In the genomic region with DNA sequence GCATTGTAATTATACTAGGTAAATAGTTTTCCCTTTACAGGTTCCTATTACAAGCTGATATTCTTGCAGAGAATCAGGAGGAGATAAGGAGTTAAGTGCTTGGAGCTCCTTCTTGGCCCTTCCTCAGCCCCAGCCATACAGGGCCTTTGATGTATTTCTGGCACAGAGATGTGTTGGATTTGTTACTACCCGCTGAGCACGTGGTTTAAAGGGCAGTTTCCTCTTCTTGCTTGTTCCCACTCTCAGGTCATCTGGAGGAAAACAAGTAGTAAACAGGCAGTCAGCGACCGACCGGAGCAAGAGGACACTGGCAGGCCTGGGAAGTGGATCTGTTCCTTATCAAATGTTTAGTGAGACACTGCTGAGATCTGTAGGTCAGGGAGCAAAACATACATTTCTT, we compare ENCODE assay signal across 8 mouse cellular contexts. TPM values are rescaled to one million over a fixed set of nuclear protein-coding genes. Genes with fewer than 3 reads are reported as not detected.
DNase-seq lines count a peak whose midpoint lies in the region; ATAC-seq lines count a peak whose summit lies in the region.
"Had no signal": no experiment of that assay in that cellular context is flagged by ENCODE, and none has a peak within 500 bp of the region (broad histone marks: within the 10 kb centered on the region; RNA-seq: fewer than 3 reads in every experiment).

No protein-coding gene starts in this region.

- H3K4me1 ChIP-seq in embryonic facial prominence, embryonic 15.5 days = peaks cover 18% of the 10 kb centered on the region

- peak; percentile 26 for DNase-seq in layer of hippocampus, adult 9-11 months
- no peak for DNase-seq in layer of hippocampus, postnatal 10 days (ENCODE audit: low spot score in 2 of 2)
- DNase-seq in heart, postnatal 4 days = peak; percentile 9
- no peak for DNase-seq in ovary, postnatal 10 days (ENCODE audit: low spot score)

- H3K9me3 ChIP-seq in embryonic facial prominence, embryonic 15.5 days (replicated peaks) = no peaks in the 10 kb centered on the region
- H3K9me3 ChIP-seq: limb, embryonic 15.5 days had no signal

- 30% methylated on average over 5 of the region's 5 CpGs for WGBS in embryonic facial prominence, embryonic 15.5 days

- H3K36me3 ChIP-seq in embryonic facial prominence, embryonic 15.5 days = no peaks in the 10 kb centered on the region
- H3K36me3 ChIP-seq: limb, embryonic 15.5 days had no signal

- no peaks in the 10 kb centered on the region for H3K27me3 ChIP-seq in embryonic facial prominence, embryonic 15.5 days
- H3K27me3 ChIP-seq: limb, embryonic 15.5 days had no signal

- peak overlapping the region; percentile 34; the same call in 1 of the 2 replicates for H3K27ac ChIP-seq in embryonic facial prominence, embryonic 15.5 days (replicated peaks)
- H3K27ac ChIP-seq: limb, embryonic 15.5 days had no signal

- no peak overlapping the region for H3K4me2 ChIP-seq in embryonic facial prominence, embryonic 15.5 days (replicated peaks)
- H3K4me2 ChIP-seq: limb, embryonic 15.5 days had no signal

- no peak overlapping the region for H3K4me3 ChIP-seq in embryonic facial prominence, embryonic 15.5 days (replicated peaks)
- H3K4me3 ChIP-seq: limb, embryonic 15.5 days had no signal

- no peak for ATAC-seq in embryonic facial prominence, embryonic 15.5 days (ENCODE audit: insufficient number of reproducible peaks, low FRiP score, low TSS enrichment, low read depth)
- peak; percentile 23; the same call in 1 of the 2 replicates for ATAC-seq in megakaryocyte progenitor cell, adult 5-6 weeks (replicated peaks; ENCODE audit: poor library complexity)
- ATAC-seq in megakaryocyte-erythroid progenitor cell, adult 5-6 weeks (replicated peaks; ENCODE audit: low FRiP score, low TSS enrichment, poor library complexity, severe bottlenecking) = no peak

- H3K9ac ChIP-seq in embryonic facial prominence, embryonic 15.5 days = no peak overlapping the region
- H3K9ac ChIP-seq: limb, embryonic 15.5 days had no signal

RNA-seq across cellular contexts. Expression of gene AL731706.1, which starts 56.7 kb away (rescaled TPM):
- total RNA-seq in layer of hippocampus, postnatal 10 days (2021) = 10 to 100 TPM; 14.7 to 20.4 TPM
- polyA plus RNA-seq in embryonic facial prominence, embryonic 15.5 days (2015; fragmentation: Nextera tagmentation; extraction: Ambion mirVana) = 27.8 and 32.4 TPM in 2 replicates
- total RNA-seq in heart, postnatal 4 days (2021) = 10 to 100 TPM; 22.6 to 25.7 TPM
- total RNA-seq in megakaryocyte progenitor cell, adult 5-6 weeks (2015) = 5.8 and 20.7 TPM in 2 replicates
- 9.9 and 21.6 TPM in 2 replicates for total RNA-seq in megakaryocyte progenitor cell, adult 5-6 weeks (2017)
- total RNA-seq in megakaryocyte-erythroid progenitor cell, adult 5-6 weeks (2014; fragmentation: Nextera tagmentation) = 3.5 TPM in 1 of 2 replicates, not detected in the other
- 8.2 and 10.9 TPM in 2 replicates for total RNA-seq in megakaryocyte-erythroid progenitor cell, adult 5-6 weeks (2017)

RNA-seq across cellular contexts. Expression of gene Mkks, which starts 56.7 kb away (rescaled TPM):
- total RNA-seq in layer of hippocampus, postnatal 10 days (2021) = 10 to 100 TPM; 16.7 to 18.9 TPM
- 12.3 and 14.2 TPM in 2 replicates for polyA plus RNA-seq in embryonic facial prominence, embryonic 15.5 days (2015; fragmentation: Nextera tagmentation; extraction: Ambion mirVana)
- 10 to 100 TPM; 30.4 to 30.9 TPM for total RNA-seq in heart, postnatal 4 days (2021)
- total RNA-seq in megakaryocyte progenitor cell, adult 5-6 weeks (2015) = 19.4 and 28.2 TPM in 2 replicates
- total RNA-seq in megakaryocyte progenitor cell, adult 5-6 weeks (2017) = 6.6 and 8.7 TPM in 2 replicates
- total RNA-seq in megakaryocyte-erythroid progenitor cell, adult 5-6 weeks (2014; fragmentation: Nextera tagmentation) = 11.2 and 21.7 TPM in 2 replicates
- 12.5 and 16.4 TPM in 2 replicates for total RNA-seq in megakaryocyte-erythroid progenitor cell, adult 5-6 weeks (2017)

RNA-seq across cellular contexts. Expression of gene Slx4ip, which starts 56.9 kb away (rescaled TPM):
- total RNA-seq in layer of hippocampus, postnatal 10 days (2021) = 1 to 10 TPM; 6.1 to 7.9 TPM
- 6.4 and 7.2 TPM in 2 replicates for polyA plus RNA-seq in embryonic facial prominence, embryonic 15.5 days (2015; fragmentation: Nextera tagmentation; extraction: Ambion mirVana)
- 1 to 10 TPM; 3.7 to 4.4 TPM for total RNA-seq in heart, postnatal 4 days (2021)
- 7.8 and 8.3 TPM in 2 replicates for total RNA-seq in megakaryocyte progenitor cell, adult 5-6 weeks (2015)
- 4.6 and 6.2 TPM in 2 replicates for total RNA-seq in megakaryocyte progenitor cell, adult 5-6 weeks (2017)
- 8.2 and 9.1 TPM in 2 replicates for total RNA-seq in megakaryocyte-erythroid progenitor cell, adult 5-6 weeks (2014; fragmentation: Nextera tagmentation)
- total RNA-seq in megakaryocyte-erythroid progenitor cell, adult 5-6 weeks (2017) = 5.4 and 7.6 TPM in 2 replicates

Comparison
In these comparisons a context has a peak if more than half of its experiments do, and no peak if none do; other contexts are left out.
1. DNase-seq: peak in layer of hippocampus, adult 9-11 months (single experiment) and heart, postnatal 4 days (single experiment); none in layer of hippocampus, postnatal 10 days (0 of 2) and ovary, postnatal 10 days (single experiment).